Mouse (Mus musculus): ENCODE measurements around the gene Nrcam.
"Not testable (repeated sequence)": the region's sequence is repeated elsewhere in the genome, so short reads cannot be mapped to it uniquely, and the experiment has no call there.

Gene Nrcam

DNA sequence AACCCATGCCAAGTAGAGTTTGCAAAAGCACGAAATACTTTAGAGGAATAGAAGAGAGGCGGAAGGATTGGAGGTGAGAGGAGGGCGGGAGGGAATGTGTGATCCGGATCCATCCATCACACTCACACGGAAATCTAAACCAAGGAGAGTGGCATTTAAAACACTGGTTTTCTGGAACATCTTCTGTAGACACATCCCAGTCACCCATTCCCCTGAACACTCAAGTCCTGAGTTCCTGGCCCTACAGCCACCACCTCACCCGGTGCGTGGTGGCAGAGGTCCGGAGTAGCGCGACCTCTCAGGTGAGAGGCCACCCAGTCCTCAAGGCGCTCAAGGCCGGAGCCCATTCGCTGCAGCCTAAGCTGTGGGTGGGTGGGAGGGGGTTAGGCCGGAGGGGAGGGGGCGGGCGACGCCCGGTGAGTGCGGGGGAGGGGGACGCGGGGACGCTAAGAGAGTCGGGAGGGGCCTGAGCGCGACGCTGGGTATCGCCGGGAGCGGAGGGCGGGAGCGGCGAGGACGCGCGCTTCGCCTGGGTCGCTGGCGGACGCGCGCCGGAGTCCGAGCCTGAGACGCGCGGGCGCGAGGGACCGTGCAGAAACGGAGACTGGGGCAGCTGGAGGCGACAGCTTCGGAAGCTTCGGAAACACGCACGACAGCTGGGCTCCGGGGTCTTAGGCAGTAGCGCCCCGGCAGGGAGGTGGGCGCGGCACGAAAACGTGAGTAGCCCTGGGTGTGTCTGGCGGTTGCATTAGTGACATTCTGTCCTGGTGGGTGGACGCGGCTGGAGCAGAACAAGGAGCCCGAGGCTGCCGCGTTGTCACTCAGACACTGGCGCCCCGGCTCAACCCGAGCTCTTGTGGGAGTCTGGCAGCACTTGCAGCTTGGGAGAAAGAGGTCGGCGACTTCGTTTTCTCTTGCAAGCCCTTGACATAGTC is at the start of gene Nrcam:
Gene Nrcam, plus strand, starts transcription at position 505 of the 935 bp plus-strand sequence.
- DNase-seq, result peak; percentile 89

DNA sequence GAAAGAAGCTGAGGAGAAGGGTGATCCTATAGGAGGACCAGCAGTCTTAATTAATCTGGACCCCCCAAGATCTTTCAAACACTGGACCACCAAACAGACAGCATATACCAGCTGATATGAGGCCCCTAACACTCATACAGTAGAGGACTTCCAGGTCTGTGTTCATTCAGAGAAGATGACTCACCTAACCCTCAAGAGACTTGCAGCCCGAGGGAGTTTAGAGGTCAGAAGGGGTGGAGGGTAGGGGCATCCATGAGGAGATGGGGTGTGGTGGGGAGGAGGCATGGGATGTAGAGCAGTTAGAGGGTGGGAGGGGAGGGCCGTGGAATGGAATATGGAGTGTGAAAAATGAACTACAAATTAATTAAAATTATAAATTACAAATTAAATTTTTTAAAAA is 48.5 kb upstream of the Nrcam start:
- not testable (repeated sequence) for DNase-seq

DNA sequence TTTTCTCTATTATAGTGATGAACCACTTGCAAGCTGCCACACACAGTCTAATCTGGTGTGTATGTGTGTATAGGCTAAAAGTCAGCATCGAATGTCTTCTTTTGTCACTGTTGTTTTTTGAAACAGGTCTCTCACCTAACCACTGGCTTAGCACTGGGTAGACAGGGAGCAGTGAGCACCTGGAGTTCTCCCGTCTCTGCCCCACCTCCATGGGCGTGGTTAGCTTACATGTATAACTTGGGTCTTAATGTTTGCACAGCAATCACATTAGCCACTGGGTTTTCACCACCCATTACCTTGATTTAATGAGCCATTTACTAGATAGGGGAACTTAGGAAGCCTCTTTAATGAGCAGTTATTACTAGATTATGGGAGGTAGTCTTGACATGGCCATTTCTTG is 47.2 kb upstream of the Nrcam start:
- DNase-seq, result no peak

DNA sequence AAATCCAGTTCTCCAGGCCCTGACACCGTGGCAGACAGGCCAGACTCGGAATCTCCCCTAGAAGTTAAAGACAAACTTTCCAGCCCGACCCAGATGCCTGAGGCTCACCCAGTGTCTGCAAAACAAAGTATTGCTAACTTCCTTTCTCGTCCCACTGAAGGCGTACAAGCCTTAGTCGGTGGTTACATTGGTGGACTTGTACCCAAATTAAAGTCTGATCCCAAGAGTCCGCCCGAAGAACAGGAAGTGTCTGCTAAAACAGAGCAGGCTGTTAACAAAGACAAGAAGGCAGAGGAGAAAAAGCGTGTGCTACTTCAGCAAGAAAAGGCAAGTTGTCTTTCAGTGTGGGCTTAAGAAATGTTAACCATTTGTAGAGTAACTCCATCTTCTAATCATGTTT is 45.3 kb upstream of the Nrcam start:
- DNase-seq, result no peak

DNA sequence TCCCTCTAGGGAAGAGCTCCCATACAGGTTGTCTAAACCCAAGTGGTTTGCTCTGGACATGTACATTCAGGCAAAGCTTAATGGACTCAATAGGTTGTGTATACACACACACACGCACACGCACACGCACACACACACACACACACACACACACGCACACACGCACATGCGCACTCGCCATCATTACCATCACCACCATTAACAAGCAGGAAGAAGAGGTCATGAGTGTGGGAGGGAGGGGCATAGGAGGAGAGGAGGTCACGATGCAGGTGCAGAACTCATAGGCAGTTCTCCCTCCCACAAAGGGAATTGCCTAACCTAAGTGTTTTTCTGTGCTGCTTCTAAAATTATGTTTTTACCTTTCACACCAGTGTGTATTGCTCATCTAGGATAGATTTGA is 41.7 kb upstream of the Nrcam start:
- no peak for DNase-seq

DNA sequence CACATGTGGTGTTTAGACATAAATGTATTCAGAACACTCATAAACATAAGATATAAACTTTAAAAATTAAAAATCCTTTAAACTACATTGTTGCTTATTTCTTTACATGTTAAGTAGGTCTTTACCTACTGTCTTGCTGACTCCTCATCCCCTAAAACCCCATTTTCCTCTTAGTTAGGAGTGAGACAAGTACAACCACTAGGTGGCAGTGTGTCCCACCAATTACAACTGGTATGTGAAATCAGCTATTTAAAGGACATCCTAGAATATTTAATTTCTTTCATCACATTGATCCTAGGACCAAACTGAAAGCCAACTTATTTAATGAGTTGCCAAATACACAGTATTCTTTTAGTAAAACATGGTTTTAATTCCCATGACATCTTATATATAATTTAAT is 36.4 kb upstream of the Nrcam start:
- peak; percentile 83 for DNase-seq

DNA sequence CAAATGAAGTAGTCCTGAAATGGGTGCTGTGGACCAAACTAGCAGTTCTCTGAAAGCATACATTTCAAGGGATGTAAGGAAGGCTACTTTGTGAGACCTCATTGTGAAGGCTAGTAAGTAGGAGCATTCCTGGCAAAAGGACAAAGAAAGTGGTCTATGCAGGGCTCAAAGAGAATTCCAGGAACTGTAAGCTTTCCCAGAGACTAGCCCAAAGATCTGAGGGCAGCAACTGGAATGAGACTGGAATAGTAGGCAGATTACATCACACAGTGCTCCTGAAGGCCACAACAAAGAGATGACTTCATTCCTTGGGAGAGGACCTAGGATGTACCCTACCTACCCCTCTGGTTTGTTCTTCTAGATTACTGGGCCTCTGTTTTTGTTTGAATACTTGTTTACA is 27.9 kb upstream of the Nrcam start:
- no peak for DNase-seq

DNA sequence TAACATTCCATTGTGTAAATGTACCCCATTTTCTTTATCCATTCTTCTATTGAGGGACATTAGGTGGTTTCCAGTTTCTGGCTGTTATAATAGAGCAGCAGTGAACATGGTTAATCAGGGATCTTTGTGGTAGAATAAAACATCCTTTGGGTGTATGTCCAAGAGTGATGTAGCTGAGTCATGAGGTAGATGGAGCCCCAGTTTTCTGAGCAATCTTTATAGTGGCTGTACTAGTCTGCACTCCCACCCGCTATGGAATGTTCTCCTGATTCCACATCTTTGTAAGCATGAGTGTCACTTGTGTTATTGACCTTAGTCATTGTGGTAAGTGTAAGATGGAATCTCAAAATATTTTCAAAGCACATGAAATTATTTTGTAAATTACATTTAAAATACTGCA is 24.7 kb upstream of the Nrcam start:
- no peak for DNase-seq

DNA sequence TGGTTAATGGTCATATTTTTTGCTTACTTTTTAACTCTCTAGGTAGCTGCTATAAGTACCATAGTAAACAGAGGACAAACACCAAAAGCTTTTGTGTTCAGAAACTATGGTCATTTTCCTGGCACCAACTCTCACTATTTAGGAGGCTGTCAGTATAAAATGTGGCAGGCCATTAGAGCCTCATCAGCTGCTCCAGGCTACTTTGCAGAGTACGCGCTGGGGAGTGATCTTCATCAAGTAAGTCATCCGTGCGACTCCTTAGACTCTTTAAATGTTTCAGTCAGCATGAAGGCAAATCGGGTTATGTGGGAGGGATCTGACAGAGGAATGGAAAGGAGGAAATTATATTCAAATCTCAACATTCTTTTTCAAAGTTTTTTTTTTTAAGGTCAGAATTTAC is 23.8 kb upstream of the Nrcam start:
- DNase-seq, result no peak

DNA sequence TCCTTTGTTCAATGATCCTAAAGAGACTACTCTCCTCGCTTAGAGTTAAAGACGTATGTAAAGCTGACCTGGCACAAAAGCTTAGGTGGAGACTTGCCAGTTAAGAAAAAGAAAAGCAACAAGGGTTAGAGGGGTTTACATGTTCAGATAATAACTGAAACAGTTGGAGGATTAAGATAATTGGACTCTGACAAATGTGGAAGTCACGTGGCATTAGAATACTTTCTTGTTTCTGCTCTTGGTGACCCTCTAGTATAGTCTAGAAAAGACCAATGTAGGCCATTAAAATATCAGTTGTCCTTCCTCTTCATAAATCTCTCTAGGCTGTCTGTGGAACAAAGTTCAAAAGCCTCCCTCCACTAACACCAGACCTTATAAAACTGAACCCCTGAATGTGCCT is 20.5 kb upstream of the Nrcam start:
- DNase-seq, result no peak

DNA sequence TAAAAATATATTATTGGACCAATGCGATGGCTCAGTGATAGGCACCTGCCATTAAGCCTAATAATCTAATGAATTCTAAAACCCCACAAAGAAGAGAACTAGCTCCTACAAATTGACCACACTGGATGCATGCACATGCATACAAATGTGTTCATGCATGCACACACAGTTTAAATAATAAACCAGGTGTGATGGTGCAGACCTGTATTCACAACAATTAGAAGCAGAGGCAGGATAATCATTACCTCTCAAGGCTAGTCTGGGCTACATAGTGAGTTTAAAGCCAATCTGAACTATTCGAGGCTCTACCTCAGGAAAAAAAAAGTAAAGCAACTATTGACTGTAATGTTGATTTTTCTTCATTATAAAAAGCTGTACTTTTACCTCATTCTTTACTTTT is 13.5 kb upstream of the Nrcam start:
- no peak for DNase-seq

DNA sequence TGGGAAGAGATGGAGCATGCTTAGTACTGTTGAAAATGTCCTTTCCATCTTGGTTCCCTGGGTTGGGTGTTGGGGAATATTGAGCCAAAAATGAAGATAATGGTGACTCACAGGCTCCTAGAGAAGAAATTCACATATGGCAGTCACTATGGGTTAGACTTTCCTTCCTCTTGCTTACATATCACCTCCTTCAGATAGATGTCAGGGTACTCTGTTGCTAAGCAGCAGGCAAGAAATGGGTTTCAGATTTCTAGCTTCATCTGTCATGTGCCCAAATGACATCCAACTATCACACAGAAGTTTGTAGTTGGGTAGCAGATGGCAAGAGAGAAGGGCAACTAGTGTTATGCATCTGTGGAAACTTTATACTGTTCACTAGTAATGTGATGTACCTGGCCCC is 3.6 kb upstream of the Nrcam start:
- DNase-seq, result no peak

DNA sequence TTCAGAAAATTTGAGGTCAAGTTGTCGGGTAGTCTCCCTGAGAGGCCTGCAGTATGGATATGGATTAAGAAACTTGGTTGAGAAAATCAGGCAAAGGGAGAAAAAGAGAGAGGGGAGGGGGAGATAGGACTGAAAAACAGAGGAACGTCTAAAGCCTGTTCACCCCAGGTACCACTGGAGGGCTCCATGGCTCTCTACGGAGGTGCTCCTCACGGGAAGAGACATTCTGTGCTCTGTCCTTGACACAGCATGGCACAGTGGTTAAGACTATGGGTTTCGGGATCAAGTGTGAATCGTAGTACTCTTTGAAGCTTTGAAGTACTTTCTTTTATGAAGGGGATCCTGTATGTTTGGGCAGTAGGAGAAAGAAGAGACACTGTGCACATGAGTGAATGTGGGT is 1.2 kb upstream of the Nrcam start:
- peak; percentile 42 for DNase-seq

DNA sequence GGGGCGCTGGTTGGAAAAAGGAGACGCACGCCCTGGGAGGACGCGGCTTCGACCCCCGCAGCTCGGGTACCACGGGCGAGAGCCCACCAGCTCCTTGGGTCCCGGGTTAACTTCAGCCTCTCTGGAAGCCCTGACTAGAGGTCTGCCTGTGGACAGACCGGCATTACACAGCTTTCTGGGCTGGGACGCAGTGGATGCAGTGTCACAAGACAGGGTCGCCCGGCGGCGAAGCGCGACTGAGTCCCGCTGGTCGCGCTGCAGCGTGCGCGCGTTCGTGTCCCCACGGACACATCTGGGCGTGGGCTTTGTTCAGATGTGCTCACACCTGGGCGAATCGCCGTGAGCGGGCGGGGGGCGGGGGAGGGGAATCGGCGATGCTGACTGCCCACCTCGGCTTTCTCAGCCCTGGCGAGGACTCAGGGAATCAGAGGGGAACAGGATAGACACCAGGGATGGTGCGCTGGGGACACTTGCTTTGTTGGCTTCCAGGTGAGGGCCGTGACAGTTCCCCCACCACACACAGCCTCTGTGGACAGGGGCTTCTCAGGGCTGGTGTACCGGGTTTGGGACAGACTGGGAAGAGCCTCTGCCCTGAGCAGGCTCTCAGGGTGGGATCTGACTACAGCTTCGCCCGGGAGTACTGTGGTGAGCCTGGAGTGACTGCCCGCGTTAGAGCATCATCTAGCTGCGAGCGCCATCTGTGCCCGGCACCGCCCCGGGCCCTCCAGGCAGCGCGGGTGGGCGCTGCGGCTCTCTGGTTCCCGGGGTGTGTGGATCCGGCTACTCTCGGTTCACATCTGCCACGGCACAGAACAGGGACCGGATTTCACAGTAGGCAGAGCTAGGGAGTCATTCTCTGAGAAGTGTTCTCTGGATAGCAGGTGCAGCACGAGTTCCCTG is 881 bp downstream of the Nrcam start:
- peak; percentile 63 for DNase-seq

DNA sequence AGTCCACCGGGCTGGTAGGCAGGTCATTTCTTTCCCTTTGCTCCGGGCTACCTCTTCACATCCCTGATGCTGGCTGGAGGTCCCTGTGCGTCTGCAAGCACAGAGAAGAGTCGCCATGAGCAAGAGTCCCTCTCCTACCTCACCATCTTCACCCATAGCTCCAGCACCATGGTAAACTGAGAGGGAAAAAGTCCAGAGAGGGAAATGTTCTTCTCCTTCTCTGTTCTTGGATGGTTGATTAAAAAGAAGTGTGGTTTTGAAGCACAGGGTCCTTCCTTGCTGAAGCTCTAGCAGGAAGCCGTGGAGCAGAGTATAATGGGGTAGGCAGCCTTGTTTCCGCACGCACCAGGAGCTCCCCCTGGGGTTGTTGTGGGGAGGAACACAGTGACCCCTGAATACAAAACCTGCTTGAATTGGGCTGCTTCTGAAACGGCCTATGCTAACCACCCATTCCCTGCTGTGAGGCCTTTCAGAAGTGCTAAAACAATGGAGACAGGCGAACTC is 1.6 kb downstream of the Nrcam start:
- DNase-seq, result peak; percentile 37

DNA sequence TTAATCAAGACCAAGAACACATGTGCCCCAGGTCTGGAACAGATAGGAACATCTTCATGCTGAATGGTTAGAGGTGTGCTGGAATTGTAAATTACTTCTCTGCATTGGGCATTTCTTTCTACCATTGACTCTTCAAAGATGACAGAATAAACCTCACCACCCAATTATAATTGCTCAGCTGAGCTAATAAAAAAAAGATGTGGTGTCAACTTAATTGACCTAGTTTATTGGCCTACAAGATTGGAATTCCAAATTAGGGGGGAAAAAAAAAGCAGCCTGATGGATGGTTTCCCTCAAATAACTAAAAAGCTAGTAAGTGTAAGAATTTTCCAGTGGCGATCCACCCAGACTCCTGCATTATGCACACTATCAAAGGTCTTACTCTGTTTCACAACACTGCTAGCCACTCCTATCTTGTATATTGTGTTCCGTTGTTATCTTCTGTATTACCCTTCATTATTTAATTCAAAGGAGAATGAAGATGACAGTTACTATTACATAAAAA is 8.5 kb downstream of the Nrcam start:
- no peak for DNase-seq

DNA sequence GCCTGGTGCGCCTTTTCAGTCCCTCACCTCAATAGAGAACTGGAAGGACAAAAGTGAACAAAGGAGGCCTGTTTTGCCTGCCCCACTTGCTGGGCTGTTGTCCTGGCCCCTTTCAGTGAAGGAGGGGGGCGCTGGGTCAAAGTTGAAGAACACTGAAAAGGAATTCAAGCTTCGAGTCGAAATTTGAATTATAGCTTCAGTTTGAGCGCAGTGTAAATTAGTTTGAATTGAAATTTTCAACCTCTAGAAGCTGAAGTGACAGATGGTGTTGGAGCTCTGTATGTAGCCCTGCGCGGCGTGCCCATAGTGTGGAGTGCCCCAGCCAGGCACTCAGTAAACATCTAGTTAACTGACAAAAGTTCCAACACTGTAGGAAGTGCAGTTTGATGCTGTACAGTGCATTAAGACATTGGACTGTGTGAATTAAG is 9.5 kb downstream of the Nrcam start:
- peak; percentile 75 for DNase-seq

DNA sequence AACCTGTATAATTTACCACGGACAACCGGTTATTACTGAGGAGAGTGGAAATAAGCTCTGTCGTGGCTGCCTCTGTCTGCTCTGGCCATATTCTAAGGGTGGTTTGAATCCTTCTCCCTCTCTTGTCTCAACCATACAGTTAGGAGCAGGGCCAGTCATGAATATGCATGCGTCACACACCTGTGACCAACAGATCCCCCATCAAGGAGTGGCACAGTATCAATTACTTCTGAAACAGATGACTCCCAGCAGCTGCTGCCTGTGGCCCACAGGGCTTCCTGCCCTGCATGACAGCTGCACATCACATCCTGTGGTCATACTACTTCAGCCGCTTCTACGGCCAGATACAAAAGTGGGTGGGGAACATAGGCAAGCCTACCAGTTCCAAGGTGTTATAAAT is 15.4 kb downstream of the Nrcam start:
- no peak for DNase-seq

DNA sequence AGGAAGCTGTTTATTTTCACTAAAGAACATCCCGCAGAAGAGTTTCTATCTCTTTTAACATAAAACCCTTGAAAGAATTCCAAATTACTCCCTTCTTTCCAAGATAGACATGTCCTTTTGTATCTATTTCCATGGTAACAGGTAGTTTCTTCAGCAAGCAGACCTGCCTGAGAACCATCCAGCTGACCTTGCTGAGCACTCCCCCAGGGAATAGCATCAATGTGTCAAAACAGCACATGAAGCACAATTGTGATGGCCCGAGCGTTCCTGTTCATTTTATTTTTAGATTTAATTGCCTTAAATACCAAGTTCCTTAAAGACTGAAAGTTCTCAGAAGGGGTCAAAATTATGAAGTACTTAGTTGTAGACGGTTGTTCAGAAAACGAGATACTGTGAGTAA is 16.6 kb downstream of the Nrcam start:
- peak; percentile 15 for DNase-seq

DNA sequence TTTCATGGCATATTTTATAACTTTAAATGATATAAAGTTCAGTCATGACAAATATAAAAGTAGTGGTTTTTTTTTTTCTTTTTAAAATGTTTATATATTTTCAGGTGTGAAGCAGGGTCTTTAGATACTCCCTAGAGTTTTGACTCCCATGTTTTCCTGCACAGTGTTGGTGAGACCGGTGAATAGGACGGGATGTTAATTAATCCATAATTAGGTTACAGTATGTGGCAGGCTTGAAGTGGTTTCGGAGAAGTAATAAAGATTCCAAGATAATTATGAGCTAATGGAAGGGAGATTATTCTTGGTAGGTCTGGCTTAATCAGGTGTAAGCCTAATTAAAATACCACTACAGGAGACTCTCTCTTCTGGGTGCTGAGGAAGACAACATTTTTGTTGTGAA is 17.5 kb downstream of the Nrcam start:
- no peak for DNase-seq

DNA sequence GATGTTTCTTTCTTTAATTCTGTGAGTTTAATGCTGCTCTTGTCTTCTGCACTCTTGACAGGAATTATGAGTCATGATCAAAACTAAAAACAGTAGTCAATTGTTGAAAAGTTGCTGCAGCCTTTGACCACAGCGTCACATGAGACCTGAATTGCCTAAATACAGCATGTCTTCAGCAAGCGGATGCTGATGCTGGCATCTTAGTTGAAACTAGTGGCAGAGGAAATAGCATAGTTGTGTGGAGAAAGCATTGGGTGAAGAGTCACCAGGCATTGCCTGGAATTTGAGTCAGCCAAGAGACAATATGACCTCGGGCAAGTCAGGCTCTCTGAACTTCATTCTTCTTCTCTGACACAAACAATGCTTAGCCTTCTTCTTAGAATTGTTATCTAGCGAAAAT is 26.4 kb downstream of the Nrcam start:
- no peak for DNase-seq

DNA sequence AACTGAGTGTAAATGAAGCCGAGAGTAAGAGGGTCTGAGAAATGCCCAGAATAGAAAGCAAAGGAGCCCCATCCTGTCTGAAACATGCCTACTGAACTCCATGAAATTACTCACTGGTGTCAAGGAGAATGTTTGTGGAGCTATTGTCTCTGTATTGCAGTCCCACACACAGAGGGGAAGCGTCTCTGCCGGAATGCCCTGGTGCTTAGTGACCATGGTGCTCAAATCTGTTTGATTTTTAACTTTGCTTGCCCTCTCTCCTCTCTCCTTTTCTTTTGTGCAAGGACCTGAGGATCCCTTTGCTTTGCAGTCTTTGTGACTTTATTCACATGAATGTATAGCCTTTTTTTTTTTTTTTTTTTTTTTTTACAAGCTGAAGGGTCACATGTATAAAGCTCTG is 28.8 kb downstream of the Nrcam start:
- peak; percentile 18 for DNase-seq

DNA sequence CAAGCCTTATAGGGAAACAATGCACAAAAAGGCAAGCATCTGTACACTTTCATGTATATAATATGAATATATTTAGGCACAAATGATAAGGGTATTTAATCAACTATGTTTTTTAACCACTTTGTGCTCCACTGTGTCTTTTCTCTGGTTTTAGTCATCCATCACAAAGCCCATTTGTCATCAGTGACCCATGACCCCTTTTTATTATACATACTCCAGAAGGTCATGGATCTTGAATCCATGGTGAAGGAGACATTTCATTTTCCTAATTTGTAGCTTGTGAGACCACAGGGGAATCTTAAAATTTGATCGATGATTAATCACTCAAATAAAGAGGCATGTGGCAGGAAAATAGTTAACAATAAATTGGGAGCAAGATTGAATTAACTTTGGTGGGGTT is 29.2 kb downstream of the Nrcam start:
- peak; percentile 20 for DNase-seq
